Mouse (Mus musculus) small intestine, adult 2 months (tissue): ENCODE data around the gene Slc1a7.

Experiments
- CTCF ChIP-seq: fragments of 200-500 bp; IDR thresholded peaks from 2 replicates; pipeline ENCODE4 v1.5.1; 2012; ENCODE audit warnings: low read depth, mild to moderate bottlenecking, control low read depth, inconsistent platforms, low read length, moderate library complexity, mixed read lengths; ENCODE audit not compliant: insufficient replicate concordance, insufficient read length; ENCODE audit errors: extremely low read depth
- POLR2A ChIP-seq: fragments of 200-500 bp; IDR thresholded peaks from 2 replicates; pipeline ENCODE4 v1.6.1; 2012; ENCODE audit warnings: low read depth, mild to moderate bottlenecking, control low read depth, inconsistent platforms, low read length, moderate library complexity

DNA sequence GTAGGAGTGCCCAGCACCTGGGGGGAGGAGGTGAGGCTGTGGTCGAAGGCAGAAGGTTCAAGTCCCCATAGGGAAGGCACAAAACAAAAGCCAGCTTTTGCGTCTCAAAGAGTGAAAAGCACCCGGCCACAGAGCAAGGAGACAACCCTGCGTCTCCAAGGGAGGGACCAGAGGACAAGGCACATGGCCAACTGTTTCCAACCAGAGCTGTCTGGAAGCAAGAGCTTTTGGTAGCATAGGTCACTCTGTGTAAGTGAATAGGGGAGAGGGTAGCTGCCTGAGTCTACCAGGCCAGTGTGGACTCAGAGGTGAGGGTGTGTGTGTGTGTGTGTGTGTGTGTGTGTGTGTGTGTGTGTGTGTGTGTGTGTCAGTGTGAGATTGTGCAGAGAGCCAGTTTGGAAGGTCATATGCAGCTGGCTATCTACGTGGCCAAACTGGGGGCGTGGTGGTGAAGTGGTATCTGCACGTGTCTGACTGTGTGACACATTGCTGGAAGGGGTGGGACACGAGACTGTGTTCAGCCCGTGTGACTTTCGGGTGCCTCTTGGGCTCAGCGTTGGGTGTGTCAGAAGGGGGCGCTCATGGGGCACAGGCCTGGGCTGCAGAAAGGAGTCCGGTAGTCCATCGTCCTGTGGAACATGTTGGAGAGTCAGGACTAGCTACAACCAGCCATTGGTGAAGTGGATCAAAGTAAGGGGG, 47.1 kb downstream of the Slc1a7 start:
- no peak for TF ChIP-seq POLR2A
- TF ChIP-seq CTCF = peak; percentile 53; the same call in 1 of the 2 replicates
